Mouse (Mus musculus) erythroblast, embryonic 14.5 days (primary cell): ENCODE data around the gene Cacnb2.

ENCODE experiments used
- GATA1 ChIP-seq: IDR thresholded peaks from 2 replicates; pipeline ENCODE4 v1.6.1; 2012; ENCODE audit warnings: low read length, inconsistent platforms, mixed read lengths
- TAL1 ChIP-seq: IDR thresholded peaks from 3 replicates; pipeline ENCODE4 v1.6.1; 2012; ENCODE audit warnings: low read length, inconsistent platforms, mixed read lengths

- TF ChIP-seq TAL1 (no peak), GATA1 (no peak)
These were observed 423.9 kb downstream of the Cacnb2 start for GRCm38 (mm10) chr2:15026817-15027216.
